Mouse (Mus musculus): ENCODE results near the gene Dirc2. TPM values are rescaled to one million over a fixed set of nuclear protein-coding genes. Genes with fewer than 3 reads are reported as not detected.

Dirc2 gene
- total RNA-seq, 2 experiments from 2014 or later: 67.2 to 68.0 TPM

DNA sequence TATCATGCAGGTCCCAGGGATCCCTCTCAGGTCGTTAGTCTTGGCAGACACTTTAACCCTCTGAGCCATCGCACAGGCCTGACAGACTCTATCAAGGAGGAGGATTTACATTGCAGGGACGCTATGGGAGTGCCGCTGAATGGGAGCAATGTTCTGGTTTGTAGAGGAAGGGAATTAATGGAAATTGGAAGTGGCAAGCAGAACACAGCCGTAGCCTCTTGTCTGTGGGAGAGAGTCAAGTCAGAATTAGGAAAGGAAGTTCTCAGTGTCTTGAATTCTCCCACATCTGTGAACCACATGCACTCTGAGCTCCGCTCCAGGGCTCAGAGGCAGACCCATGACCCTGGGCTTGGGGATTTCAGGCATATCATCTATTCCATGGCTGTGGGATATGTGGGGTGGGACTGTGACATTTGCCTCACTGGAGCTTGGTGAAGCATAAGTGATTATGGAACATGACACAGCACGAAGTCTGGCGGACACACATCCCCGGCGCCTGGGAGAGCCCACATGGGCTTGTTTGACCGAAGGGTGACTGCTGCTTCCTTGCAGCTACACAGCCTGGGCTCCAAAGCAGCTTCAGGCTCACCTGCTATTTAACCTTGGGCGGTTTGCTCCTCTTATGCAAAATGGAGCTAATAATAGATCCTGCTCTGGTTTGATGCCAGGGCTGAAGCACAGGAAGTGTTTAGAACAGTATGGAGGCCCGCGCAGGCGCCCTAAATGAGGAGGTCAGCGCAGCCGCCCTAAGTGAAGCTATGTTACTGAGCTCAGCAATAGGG is 87.6 kb downstream of the Dirc2 start:
- DNase-seq: no peak

DNA sequence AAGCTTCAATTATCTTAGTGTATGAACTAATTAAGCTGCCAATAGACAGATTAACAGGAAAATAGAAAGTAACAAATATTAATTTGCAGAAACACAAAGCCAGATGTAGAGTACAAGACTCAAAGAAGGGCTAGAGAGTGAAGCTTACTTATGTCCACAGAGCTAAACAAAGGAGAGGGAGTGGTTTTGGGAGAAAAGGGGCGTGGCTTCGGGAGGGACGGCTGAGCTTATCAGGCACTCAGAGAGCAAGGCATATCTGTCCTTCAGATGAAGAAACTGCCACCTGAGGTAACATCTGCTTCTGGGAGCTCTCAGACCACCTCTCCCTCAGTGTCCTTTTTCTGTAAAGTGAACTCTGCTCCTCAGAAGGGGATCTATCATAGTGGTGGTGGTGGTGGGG is 90.7 kb downstream of the Dirc2 start:
- DNase-seq: no peak

DNA sequence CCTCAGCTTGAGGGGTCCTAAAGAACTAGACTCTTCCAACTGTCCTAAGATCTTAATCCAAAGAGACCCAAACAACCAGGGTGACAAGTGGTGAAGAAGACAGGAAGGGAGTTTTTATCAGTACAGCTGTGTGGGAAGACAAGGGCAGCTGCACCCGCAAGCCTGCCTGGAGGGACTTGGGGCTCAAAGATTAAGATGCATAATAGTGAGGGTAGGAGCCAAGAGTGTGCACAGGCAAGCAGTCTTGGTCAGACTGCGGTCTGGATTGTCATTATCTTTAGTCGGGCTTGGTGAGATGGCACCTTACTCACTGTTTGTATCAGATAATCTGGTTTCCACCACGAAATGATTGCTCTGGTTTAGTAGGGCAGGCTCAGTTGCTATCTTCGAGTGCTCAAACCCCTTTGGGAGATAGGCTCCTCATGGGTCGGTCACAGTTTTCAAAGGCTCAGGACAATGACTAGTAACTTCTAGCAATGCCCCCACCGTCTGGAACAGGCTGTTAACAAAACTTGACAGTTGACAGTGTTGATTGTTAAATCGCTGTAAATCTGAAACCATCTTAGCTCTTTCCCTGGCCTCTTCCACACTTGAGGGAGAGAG is 91.5 kb downstream of the Dirc2 start:
- DNase-seq: no peak

DNA sequence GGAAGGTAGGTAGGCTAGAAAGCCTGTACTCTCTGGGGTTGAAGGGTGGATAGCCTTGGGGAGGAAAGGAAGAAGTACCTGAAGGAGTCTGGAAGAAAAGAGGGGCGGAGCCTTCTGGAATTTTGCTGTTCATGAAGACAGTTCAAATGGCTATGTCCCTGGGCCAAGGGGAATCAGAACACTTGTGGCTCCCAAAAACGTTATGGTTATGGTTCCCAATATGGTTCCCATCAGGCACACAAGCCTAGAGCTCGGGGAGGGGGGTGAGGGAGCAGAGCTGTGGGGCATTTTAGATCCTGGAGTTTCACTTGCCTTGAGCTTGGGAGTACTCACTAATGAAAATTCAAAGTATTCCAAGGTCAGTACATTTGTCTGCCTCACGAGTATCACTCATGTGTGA is 104.3 kb downstream of the Dirc2 start:
- no peak for DNase-seq

DNA sequence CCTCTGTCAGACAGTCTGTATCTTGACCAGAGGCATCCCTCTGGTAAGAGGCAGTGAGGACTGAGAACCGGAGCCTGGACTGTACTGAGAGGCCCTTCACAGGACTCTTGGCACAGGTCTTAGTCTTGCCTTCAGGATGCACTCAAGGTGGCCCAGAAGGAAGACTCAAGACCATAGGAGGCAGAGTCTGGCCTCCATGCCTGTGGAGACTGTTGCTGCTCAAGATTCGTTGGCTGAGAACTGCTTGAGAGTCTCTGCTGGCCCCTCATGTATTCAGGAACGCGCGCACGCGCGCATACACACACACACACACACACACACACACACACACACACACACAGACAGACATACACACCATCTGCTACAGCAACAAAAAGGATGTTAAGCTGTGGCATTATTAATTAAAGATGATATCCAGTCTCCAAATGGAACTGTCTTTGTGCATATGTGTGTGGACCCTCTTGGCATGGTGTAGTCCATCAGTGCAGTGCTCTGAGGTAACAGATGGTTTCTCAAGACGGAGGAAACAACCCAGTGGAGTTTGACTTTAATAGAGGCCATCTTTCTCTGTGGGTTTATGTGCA is 105.2 kb downstream of the Dirc2 start:
- no peak for DNase-seq

DNA sequence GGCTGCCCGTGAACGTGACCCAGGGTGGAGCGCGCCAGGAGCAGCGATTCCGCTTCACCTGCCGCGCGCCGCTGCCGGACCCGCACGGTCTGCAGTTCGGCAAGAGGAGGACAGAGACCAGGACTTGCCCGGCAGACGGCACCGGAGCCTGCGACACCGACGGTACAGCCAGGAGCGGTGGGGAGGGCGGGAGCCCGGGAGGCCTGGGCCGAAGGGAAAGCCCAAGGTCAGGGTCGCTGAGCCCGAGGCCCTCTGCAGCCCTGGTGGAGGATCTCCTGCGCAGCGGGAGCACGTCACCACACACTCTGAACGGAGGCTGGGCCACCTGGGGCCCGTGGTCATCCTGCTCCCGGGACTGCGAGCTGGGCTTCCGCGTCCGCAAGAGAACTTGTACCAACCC is 108.9 kb downstream of the Dirc2 start:
- DNase-seq: no peak

DNA sequence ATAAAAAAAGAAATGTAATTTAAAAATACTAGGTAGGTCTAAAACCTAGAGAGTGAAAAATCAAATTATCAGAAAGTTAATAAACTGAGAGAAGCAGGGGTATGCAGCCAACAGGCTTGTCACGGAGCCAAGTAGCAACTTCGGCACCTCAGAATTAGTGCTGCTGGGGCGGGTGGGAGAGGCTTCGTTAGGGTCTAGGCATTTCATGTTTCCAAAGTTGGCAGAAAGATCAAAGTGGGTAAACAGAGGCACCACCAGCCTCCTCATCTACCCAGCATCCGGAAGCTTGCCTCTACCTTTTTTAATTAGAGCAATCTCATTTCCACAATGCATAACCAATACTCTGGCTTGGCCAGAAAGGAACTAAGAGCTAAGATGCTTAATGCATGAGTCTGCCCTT is 115.2 kb downstream of the Dirc2 start:
- DNase-seq: no peak

DNA sequence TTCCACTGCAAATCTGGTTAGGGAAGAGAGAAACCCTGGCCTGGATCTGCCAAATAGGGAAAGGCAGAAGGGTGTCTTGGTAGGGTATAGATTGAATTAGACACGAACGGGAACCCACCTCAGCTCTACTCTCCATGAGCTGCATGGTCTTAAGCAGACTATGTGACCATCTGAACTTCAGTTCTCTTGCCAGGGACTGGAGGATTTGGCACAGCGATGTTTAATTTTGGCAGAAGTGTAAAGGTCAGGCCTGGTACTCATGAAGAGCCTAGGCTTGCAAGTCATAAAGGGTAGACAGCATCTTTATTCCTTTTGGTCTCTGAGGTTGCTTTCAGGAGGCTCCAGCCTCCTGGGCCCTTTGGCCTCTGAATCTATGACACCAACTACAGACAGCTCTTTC is 116.5 kb downstream of the Dirc2 start:
- no peak for DNase-seq

DNA sequence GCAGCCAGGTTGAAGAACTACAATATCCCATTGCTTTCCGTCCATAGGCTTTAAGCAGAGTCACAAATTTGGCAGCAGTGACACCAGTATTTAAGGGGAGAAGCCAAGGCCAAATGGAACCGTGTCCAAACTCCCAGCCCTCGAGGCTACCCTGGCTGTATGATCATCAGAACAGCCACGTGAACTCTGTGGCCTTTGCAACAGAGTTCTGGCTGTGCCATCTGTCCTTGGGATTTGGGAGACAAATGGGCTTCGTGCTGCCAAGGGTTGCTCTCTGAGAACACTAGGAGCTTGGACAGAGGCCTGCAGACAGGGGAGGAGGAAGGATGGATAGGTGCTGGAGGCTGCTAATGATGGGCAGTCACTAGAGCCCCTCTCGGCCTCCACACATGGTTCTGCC is 117.0 kb downstream of the Dirc2 start:
- no peak for DNase-seq

DNA sequence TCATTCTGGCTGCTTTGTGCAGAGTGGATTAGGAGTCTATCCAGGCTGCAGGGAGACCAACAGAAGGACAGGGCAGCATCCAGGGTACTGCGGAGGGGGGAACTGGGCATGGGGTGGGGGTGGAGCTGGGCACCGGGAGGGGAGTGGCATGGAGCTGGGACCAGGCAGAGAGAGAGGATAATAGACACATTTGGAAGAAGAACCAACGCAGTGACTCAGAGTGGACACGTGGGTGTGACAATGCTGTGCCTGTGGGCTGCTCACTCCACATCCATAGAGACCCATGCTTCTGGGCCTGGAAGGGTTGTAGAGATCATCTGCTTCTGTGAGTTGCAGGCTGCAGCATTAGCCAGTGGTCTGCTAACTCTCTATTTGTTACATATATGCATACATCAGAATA is 120.3 kb downstream of the Dirc2 start:
- no peak for DNase-seq

Other genes starting within 250 kb of the Dirc2 start
- 10 to 100 TPM; 15.5 to 18.8 TPM for gene Sema5b, start 228.2 kb downstream of the Dirc2 start, total RNA-seq (2021)
- gene Hspbap1, start 1.0 kb upstream of the Dirc2 start, total RNA-seq (2021): 1 to 10 TPM; 6.1 to 7.8 TPM
- 1 to 10 TPM; 1.3 to 1.9 TPM for gene Parp14, start 102.2 kb upstream of the Dirc2 start, total RNA-seq (2021)
- 1 to 10 TPM; 3.2 to 3.3 TPM for gene Parp9, start 169.1 kb upstream of the Dirc2 start, total RNA-seq (2021)
- 1 to 10 TPM; 4.3 to 4.4 TPM for gene Dtx3l, start 169.8 kb upstream of the Dirc2 start, total RNA-seq (2021)
- gene Kpna1, start 209.4 kb upstream of the Dirc2 start, total RNA-seq (2021): 100 to 1,000 TPM; 134 to 153 TPM

Measured in layer of hippocampus, postnatal 36 days (tissue).